Mouse (Mus musculus) embryonic facial prominence, embryonic 11.5 days (tissue): ENCODE measurements around the gene Rtp3. TPM values are rescaled to one million over a fixed set of nuclear protein-coding genes. Genes with fewer than 3 reads are reported as not detected.

Experiments
- ATAC-seq: fragments of 200-750 bp; cut with Nextera tagmentation; replicated peaks from 2 replicates; pipeline ENCODE4 v1.8.0; 2017; ENCODE audit warnings: low read depth; ENCODE audit not compliant: insufficient number of reproducible peaks, low FRiP score, low TSS enrichment
- DNase-seq: peaks from one replicate; pipeline ENCODE4 v3.0.0-alpha.2; 2015; ENCODE audit warnings: low spot score
- H3K27ac ChIP-seq: fragments of 300-500 bp; sonication (generic); replicated peaks from 2 replicates; pipeline ENCODE4 v1.5.1; 2014; ENCODE audit warnings: mild to moderate bottlenecking, low read depth, low read length, control low read depth
- H3K27me3 ChIP-seq: fragments of 300-500 bp; sonication (generic); 2 replicates; pipeline ENCODE4 v1.6.1; 2014; ENCODE audit warnings: mild to moderate bottlenecking, low read length, moderate library complexity, mixed read lengths; ENCODE audit not compliant: control insufficient read depth, insufficient read depth
- H3K36me3 ChIP-seq: fragments of 300-500 bp; sonication (generic); replicated peaks from 2 replicates; pipeline ENCODE4 v1.6.1; 2014; ENCODE audit warnings: low read depth, mild to moderate bottlenecking, low read length, moderate library complexity, mixed read lengths; ENCODE audit not compliant: control insufficient read depth, insufficient read depth
- H3K4me1 ChIP-seq: fragments of 300-500 bp; sonication (generic); 2 replicates; pipeline ENCODE4 v1.6.1; 2014; ENCODE audit warnings: low read length, mixed read lengths; ENCODE audit not compliant: control insufficient read depth, insufficient read depth
- H3K4me2 ChIP-seq: fragments of 300-500 bp; sonication (generic); 2 replicates; pipeline ENCODE4 v1.6.1; 2014; ENCODE audit warnings: low read depth, mild to moderate bottlenecking, control low read depth, low read length, moderate library complexity
- H3K4me3 ChIP-seq: fragments of 300-500 bp; sonication (generic); 2 replicates; pipeline ENCODE4 v1.5.1; 2014; ENCODE audit warnings: low read depth, low read length, control low read depth
- H3K9ac ChIP-seq: fragments of 300-500 bp; sonication (generic); replicated peaks from 2 replicates; pipeline ENCODE4 v1.6.1; 2014; ENCODE audit warnings: mild to moderate bottlenecking, control low read depth, low read length
- H3K9me3 ChIP-seq: fragments of 300-500 bp; sonication (generic); replicated peaks from 2 replicates; pipeline ENCODE4 v1.6.1; 2016; ENCODE audit warnings: mild to moderate bottlenecking, low read length, inconsistent platforms, mixed read lengths; ENCODE audit not compliant: control insufficient read depth
- WGBS: fragments of 180-500 bp; shearing (Covaris S2); extraction: QIAGEN DNeasy Blood & Tissue Kit; methylation state at CpG from one replicate; pipeline ENCODE4 v1.1.7; 2014; 5-methylcytosine and 5-hydroxymethylcytosine counted together
- polyA plus RNA-seq: library from polyadenylated mRNA; unstranded; fragments of >200 nt; fragmentation: Nextera tagmentation; extraction: Ambion mirVana; gene quantifications from 2 replicates; pipeline ENCODE4 v1.2.1, GENCODE M21; 2014

Gene Rtp3
- 0.13 and 0.28 TPM in 2 replicates for polyA plus RNA-seq

- Histone ChIP-seq H3K9ac (no peak within 1 kb of the TSS), H3K27ac (no peak within 1 kb of the TSS), H3K4me1 (no peaks in the 10 kb centered on the region), H3K9me3 (no peaks in the 10 kb centered on the region), H3K27me3 (no peaks in the 10 kb centered on the region), H3K4me2 (no peak within 1 kb of the TSS), H3K36me3 (no peaks in the 10 kb centered on the region), H3K4me3 (no peak within 1 kb of the TSS)
- WGBS: 59% methylated on average over 6 of the region's 6 CpGs
- no peak for ATAC-seq
- DNase-seq: no peak
Observed at GRCm38 (mm10) chr9:110990204-110990603, at the start of gene Rtp3. Rtp3 (minus strand) TSS chr9:110990583.

GRCm38 (mm10) chr9:111039966-111040365, 49.6 kb upstream of the Rtp3 start:
- Histone ChIP-seq H3K27ac (no peak overlapping the region), H3K27me3 (no peaks in the 10 kb centered on the region), H3K4me2 (no peak overlapping the region), H3K9me3 (no peaks in the 10 kb centered on the region), H3K9ac (no peak overlapping the region), H3K36me3 (no peaks in the 10 kb centered on the region), H3K4me3 (no peak overlapping the region), H3K4me1 (no peaks in the 10 kb centered on the region)
- DNase-seq: no peak
- no peak for ATAC-seq
- 85% methylated on average over 4 of the region's 4 CpGs for WGBS

GRCm38 (mm10) chr9:111033717-111034116, 43.3 kb upstream of the Rtp3 start:
- WGBS: 88% methylated on average over 4 of the region's 4 CpGs
- no peak for DNase-seq
- Histone ChIP-seq H3K9me3 (no peaks in the 10 kb centered on the region), H3K4me1 (no peaks in the 10 kb centered on the region), H3K4me3 (no peak overlapping the region), H3K27me3 (no peaks in the 10 kb centered on the region), H3K9ac (no peak overlapping the region), H3K36me3 (no peaks in the 10 kb centered on the region), H3K4me2 (no peak overlapping the region), H3K27ac (no peak overlapping the region)
- ATAC-seq: no peak

- H3K36me3 ChIP-seq: no peaks in the 10 kb centered on the region
- no peak overlapping the region for H3K27ac ChIP-seq
- ATAC-seq: no peak
- no peak for DNase-seq
- no peak overlapping the region for H3K4me3 ChIP-seq
- no peaks in the 10 kb centered on the region for H3K9me3 ChIP-seq
- H3K27me3 ChIP-seq: no peaks in the 10 kb centered on the region
- H3K4me1 ChIP-seq: no peaks in the 10 kb centered on the region
- H3K9ac ChIP-seq: no peak overlapping the region
- no peak overlapping the region for H3K4me2 ChIP-seq
- WGBS: 90% methylated on average over 10 of the region's 10 CpGs
Observed at GRCm38 (mm10) chr9:111026791-111027190, 36.4 kb upstream of the Rtp3 start.

- Histone ChIP-seq H3K9me3 (no peaks in the 10 kb centered on the region), H3K4me1 (no peaks in the 10 kb centered on the region), H3K27ac (no peak within 1 kb of the TSS), H3K27me3 (no peaks in the 10 kb centered on the region), H3K9ac (no peak within 1 kb of the TSS), H3K36me3 (no peaks in the 10 kb centered on the region), H3K4me2 (no peak within 1 kb of the TSS), H3K4me3 (no peak within 1 kb of the TSS)
- DNase-seq (no peak), ATAC-seq (no peak)
- WGBS: 77% methylated on average over 5 of the region's 5 CpGs
Observed at GRCm38 (mm10) chr9:111019022-111019421, 28.6 kb upstream of the Rtp3 start, which contains the start of gene Ltf. Ltf (plus strand) TSS chr9:111019271.

- no peak overlapping the region for H3K9ac ChIP-seq
- H3K27me3 ChIP-seq: no peaks in the 10 kb centered on the region
- DNase-seq: no peak
Observed at GRCm38 (mm10) chr9:111015658-111016057, 25.3 kb upstream of the Rtp3 start.

GRCm38 (mm10) chr9:111012041-111012440, 21.7 kb upstream of the Rtp3 start:
- Histone ChIP-seq H3K27me3 (no peaks in the 10 kb centered on the region), H3K36me3 (no peaks in the 10 kb centered on the region), H3K4me1 (no peaks in the 10 kb centered on the region), H3K9me3 (no peaks in the 10 kb centered on the region), H3K27ac (no peak overlapping the region), H3K4me3 (no peak overlapping the region), H3K4me2 (no peak overlapping the region), H3K9ac (no peak overlapping the region)
- DNase-seq: no peak
- 75% methylated on average over 3 of the region's 3 CpGs for WGBS
- ATAC-seq: no peak

More at GRCm38 (mm10) chr9:111015658-111016057, 25.3 kb upstream of the Rtp3 start:
- Histone ChIP-seq H3K9me3 (no peaks in the 10 kb centered on the region), H3K4me1 (no peaks in the 10 kb centered on the region), H3K27ac (no peak overlapping the region), H3K36me3 (no peaks in the 10 kb centered on the region), H3K4me3 (no peak overlapping the region), H3K4me2 (no peak overlapping the region)
- 79% methylated on average over 4 of the region's 4 CpGs for WGBS
- ATAC-seq: no peak

- Histone ChIP-seq H3K27ac (no peak overlapping the region), H3K4me2 (no peak overlapping the region), H3K9me3 (no peaks in the 10 kb centered on the region), H3K4me1 (no peaks in the 10 kb centered on the region), H3K4me3 (no peak overlapping the region), H3K9ac (no peak overlapping the region), H3K27me3 (no peaks in the 10 kb centered on the region), H3K36me3 (no peaks in the 10 kb centered on the region)
- ATAC-seq: no peak
- DNase-seq: no peak
- 82% methylated on average over 9 of the region's 9 CpGs for whole genome bisulfite sequencing
Observed at GRCm38 (mm10) chr9:111011550-111011949, 21.2 kb upstream of the Rtp3 start.
